Mouse (Mus musculus) erythroblast, embryonic 14.5 days (primary cell): ENCODE data around the gene Cnnm1.

Source experiments
- GATA1 ChIP-seq: IDR thresholded peaks from 2 replicates; pipeline ENCODE4 v1.6.1; 2012; ENCODE audit warnings: low read length, inconsistent platforms, mixed read lengths
- TAL1 ChIP-seq: IDR thresholded peaks from 3 replicates; pipeline ENCODE4 v1.6.1; 2012; ENCODE audit warnings: low read length, inconsistent platforms, mixed read lengths

DNA sequence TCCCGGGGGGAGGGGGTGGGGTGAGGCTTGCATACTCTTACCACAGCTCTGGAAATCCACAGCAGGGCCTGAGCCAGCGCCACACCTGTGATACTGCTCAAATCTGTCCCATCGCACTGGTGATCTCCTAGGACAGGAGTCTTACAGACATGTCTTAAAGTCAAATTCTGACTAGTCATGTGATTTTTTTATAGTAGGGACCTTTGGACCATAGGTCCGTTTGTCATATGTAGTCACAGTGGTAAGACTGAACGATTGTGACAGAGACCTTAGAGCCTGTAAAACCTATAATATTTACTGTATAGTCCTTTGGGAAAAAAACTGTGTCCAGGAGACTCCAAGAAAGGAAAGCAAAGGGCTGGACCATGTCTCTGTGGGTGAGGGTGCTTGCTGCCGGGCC is 53.6 kb downstream of the Cnnm1 start:
- no peak for TF ChIP-seq GATA1
- no peak for TF ChIP-seq TAL1
